Mouse (Mus musculus) CD4-positive, CD25-positive, alpha-beta regulatory T cell (primary cell): ENCODE results near the gene Prl4a1. TPM values are rescaled to one million over a fixed set of nuclear protein-coding genes. Genes with fewer than 3 reads are reported as not detected.

Source experiments
- polyA plus RNA-seq: library from polyadenylated mRNA; unstranded; fragments of 100-300 nt; shearing (Covaris generic); gene quantifications from one replicate; pipeline ENCODE4 v1.2.1, GENCODE M21; 2017

Prl4a1 gene
- polyA plus RNA-seq: not detected

GRCm38 (mm10) chr13:28015912-28016311, at the start of gene Prl4a1:
Gene Prl4a1 (plus strand): TSS chr13:28016212.

Other genes starting within 250 kb of the Prl4a1 start
- gene Prl7c1, start 235.4 kb upstream of the Prl4a1 start, polyA plus RNA-seq: not detected
- gene Prl2a1, start 214.6 kb upstream of the Prl4a1 start, polyA plus RNA-seq: not detected
- gene Prl2c1, start 166.9 kb upstream of the Prl4a1 start, polyA plus RNA-seq: 0.22 TPM
- gene Prl5a1, start 126.3 kb downstream of the Prl4a1 start, polyA plus RNA-seq: not detected
- not detected for gene Gm11361, start 241.3 kb downstream of the Prl4a1 start, polyA plus RNA-seq